Mouse (Mus musculus) cerebellum, adult 2 months (tissue): ENCODE results near the gene 1700109H08Rik.

Experiments
- CTCF ChIP-seq: fragments of 200-500 bp; IDR thresholded peaks from 2 replicates; pipeline ENCODE4 v1.5.1; 2011; ENCODE audit warnings: low read depth, mild to moderate bottlenecking, control low read depth, low read length, moderate library complexity, borderline replicate concordance; ENCODE audit not compliant: insufficient read depth
- POLR2A ChIP-seq: fragments of 200-500 bp; IDR thresholded peaks from 2 replicates; pipeline ENCODE4 v1.6.1; 2011; ENCODE audit warnings: low read length, control low read depth, borderline replicate concordance; ENCODE audit not compliant: insufficient read depth

- TF ChIP-seq CTCF (no peak), POLR2A (no peak)
Observed at GRCm38 (mm10) chr5:3632285-3632684, 60.9 kb downstream of the 1700109H08Rik start.
